Mouse (Mus musculus) cortical plate, adult 2 months (tissue): ENCODE measurements at regions not wholly inside any gene's neighbourhood (a gene's known extent, or its start where the extent isn't known, plus 50 kb on each side); places are given as distances from the start of the nearest gene placed in this dataset.

Experiments used
- CTCF ChIP-seq: fragments of 200-500 bp; IDR thresholded peaks from 2 replicates; pipeline ENCODE4 v1.5.1; 2011; ENCODE audit warnings: mild to moderate bottlenecking, control low read depth, low read length; ENCODE audit not compliant: insufficient read depth; ENCODE audit errors: extremely low read depth
- POLR2A ChIP-seq: fragments of 200-500 bp; IDR thresholded peaks from 2 replicates; pipeline ENCODE4 v1.6.1; 2011; ENCODE audit warnings: mild to moderate bottlenecking, low read length, control low read depth; ENCODE audit not compliant: insufficient read depth; ENCODE audit errors: extremely low read depth

- TF ChIP-seq CTCF, result no peak
- no peak for TF ChIP-seq POLR2A
These were observed 185.2 kb downstream of the Mreg start for GRCm38 (mm10) chr1:72026861-72027260.
